Mouse (Mus musculus): ENCODE measurements around the gene Fam43a. TPM values are rescaled to one million over a fixed set of nuclear protein-coding genes. Genes with fewer than 3 reads are reported as not detected.

Fam43a gene
- total RNA-seq, 2 experiments from 2014 or later = 14.8 to 16.9 TPM

GRCm38 (mm10) chr16:30627586-30628337 is 28.2 kb downstream of the Fam43a start:
- no peak for DNase-seq (ENCODE audit: low spot score in 2 of 2)

- DNase-seq (ENCODE audit: low spot score in 2 of 2) = no peak
Measured at GRCm38 (mm10) chr16:30628401-30628800, 28.9 kb downstream of the Fam43a start.

GRCm38 (mm10) chr16:30629509-30629908 is 30.0 kb downstream of the Fam43a start:
- DNase-seq (ENCODE audit: low spot score in 2 of 2) = no peak

GRCm38 (mm10) chr16:30633906-30634746 is 34.6 kb downstream of the Fam43a start:
- DNase-seq (ENCODE audit: low spot score in 2 of 2) = no peak

- DNase-seq (ENCODE audit: low spot score in 2 of 2) = no peak
Measured at GRCm38 (mm10) chr16:30638586-30638985, 39.1 kb downstream of the Fam43a start.

- no peak for DNase-seq (ENCODE audit: low spot score in 2 of 2)
Measured at GRCm38 (mm10) chr16:30640591-30640990, 41.1 kb downstream of the Fam43a start.

GRCm38 (mm10) chr16:30641408-30641807 is 41.9 kb downstream of the Fam43a start:
- no peak for DNase-seq (ENCODE audit: low spot score in 2 of 2)

- no peak for DNase-seq (ENCODE audit: low spot score in 2 of 2)
Measured at GRCm38 (mm10) chr16:30642229-30642628, 42.7 kb downstream of the Fam43a start.

- no peak for DNase-seq (ENCODE audit: low spot score in 2 of 2)
Measured at GRCm38 (mm10) chr16:30644981-30645380, 45.5 kb downstream of the Fam43a start.

- DNase-seq (ENCODE audit: low spot score in 2 of 2) = no peak
Measured at GRCm38 (mm10) chr16:30645841-30646558, 46.5 kb downstream of the Fam43a start.

- no peak for DNase-seq (ENCODE audit: low spot score in 2 of 2)
Measured at GRCm38 (mm10) chr16:30646856-30647255, 47.3 kb downstream of the Fam43a start.

GRCm38 (mm10) chr16:30651292-30651691 is 51.8 kb downstream of the Fam43a start:
- DNase-seq (ENCODE audit: low spot score in 2 of 2) = no peak

Other genes starting within 250 kb of the Fam43a start
- gene Atp13a3, start 193.7 kb upstream of the Fam43a start, total RNA-seq (2021) = 10 to 100 TPM; 63.7 to 72.4 TPM
- 10 to 100 TPM; 55.9 to 61.6 TPM for gene Tmem44, start 48.9 kb upstream of the Fam43a start, total RNA-seq (2021)
- gene Lsg1, start 12.1 kb upstream of the Fam43a start, total RNA-seq (2021) = 10 to 100 TPM; 24.4 to 25.6 TPM

Measured in layer of hippocampus, postnatal 10 days (tissue).